Mouse (Mus musculus) lung, adult 2 months (tissue): ENCODE data around the gene Ankrd9.

Experiments used
- CTCF ChIP-seq: fragments of 200-500 bp; IDR thresholded peaks from 2 replicates; pipeline ENCODE4 v1.5.1; 2011; ENCODE audit warnings: mild to moderate bottlenecking, low read length, control low read depth; ENCODE audit not compliant: insufficient read depth
- POLR2A ChIP-seq: fragments of 200-500 bp; IDR thresholded peaks from 2 replicates; pipeline ENCODE4 v1.6.1; 2011; ENCODE audit warnings: low read depth, mild to moderate bottlenecking, control low read depth, low read length, borderline replicate concordance; ENCODE audit errors: extremely low read depth

DNA sequence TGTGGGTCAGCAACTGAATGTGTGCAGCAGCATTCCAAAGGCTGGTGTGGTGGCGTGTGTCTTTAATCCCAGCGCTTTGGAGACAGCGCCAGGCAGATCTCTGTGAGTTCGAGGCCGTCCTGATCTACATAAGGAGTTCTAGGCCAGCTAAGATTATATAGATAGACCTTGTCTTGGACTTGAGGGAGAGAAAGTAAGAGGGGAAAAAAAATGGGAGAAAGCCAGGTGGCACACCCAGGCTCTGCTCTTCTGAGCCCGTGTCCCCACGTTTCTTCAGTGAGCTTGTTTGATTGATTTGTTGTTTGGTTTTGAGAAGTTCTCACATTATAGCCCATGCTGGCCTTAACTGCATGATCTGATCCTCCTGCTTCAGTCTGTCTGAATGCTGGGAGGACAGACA lies 11.7 kb upstream of the Ankrd9 start:
- TF ChIP-seq POLR2A (no peak), CTCF (no peak)
